Mouse (Mus musculus): ENCODE data around the gene Olfr731. TPM values are rescaled to one million over a fixed set of nuclear protein-coding genes. Genes with fewer than 3 reads are reported as not detected.

The Olfr731 gene
- not detected in 2 replicates for total RNA-seq (2017)

- no peak for ATAC-seq (replicated peaks; ENCODE audit: low read depth, poor library complexity, severe bottlenecking)
These were observed at the start of gene Olfr731 for GRCm38 (mm10) chr14:50241766-50242165. Olfr731 (minus strand) TSS chr14:50241866.

- no peak for ATAC-seq (replicated peaks; ENCODE audit: low read depth, poor library complexity, severe bottlenecking)
These were observed 42.4 kb upstream of the Olfr731 start, which contains the start of gene Olfr732 for GRCm38 (mm10) chr14:50284106-50284505. Olfr732 (minus strand) TSS chr14:50284206.

GRCm38 (mm10) chr14:50188098-50188497, 53.6 kb downstream of the Olfr731 start, which contains the start of gene Olfr730:
Olfr730 (minus strand) TSS chr14:50188198.
- no peak for ATAC-seq (replicated peaks; ENCODE audit: low read depth, poor library complexity, severe bottlenecking)

Other genes starting within 250 kb of the Olfr731 start
- not detected in 2 replicates for gene Olfr725, start 201.5 kb downstream of the Olfr731 start, total RNA-seq (2017)
- gene Olfr726, start 150.9 kb downstream of the Olfr731 start, total RNA-seq (2017), result not detected in 2 replicates
- gene Olfr727, start 118.7 kb downstream of the Olfr731 start, total RNA-seq (2017), result not detected in 2 replicates
- gene Olfr728, start 99.2 kb downstream of the Olfr731 start, total RNA-seq (2017), result not detected in 2 replicates
- gene Olfr729, start 89.0 kb downstream of the Olfr731 start, total RNA-seq (2017), result not detected in 2 replicates
- not detected in 2 replicates for gene Olfr730, start 53.7 kb downstream of the Olfr731 start, total RNA-seq (2017)
- gene Olfr732, start 42.3 kb upstream of the Olfr731 start, total RNA-seq (2017), result not detected in 2 replicates
- gene Olfr733, start 59.7 kb upstream of the Olfr731 start, total RNA-seq (2017), result not detected in 2 replicates
- not detected in 2 replicates for gene Olfr734, start 84.9 kb upstream of the Olfr731 start, total RNA-seq (2017)
- gene Olfr735, start 107.0 kb upstream of the Olfr731 start, total RNA-seq (2017), result not detected in 2 replicates
- not detected in 2 replicates for gene Tlr11, start 116.0 kb upstream of the Olfr731 start, total RNA-seq (2017)
- not detected in 2 replicates for gene Olfr736, start 139.3 kb upstream of the Olfr731 start, total RNA-seq (2017)
- gene Olfr738, start 165.7 kb upstream of the Olfr731 start, total RNA-seq (2017), result not detected in 2 replicates
- not detected in 2 replicates for gene Olfr739, start 176.8 kb upstream of the Olfr731 start, total RNA-seq (2017)
- gene Olfr740, start 203.7 kb upstream of the Olfr731 start, total RNA-seq (2017), result not detected in 2 replicates
- gene Olfr741, start 230.9 kb upstream of the Olfr731 start, total RNA-seq (2017), result not detected in 2 replicates

Data from common myeloid progenitor, adult 5-6 weeks (primary cell).